Mouse (Mus musculus): ENCODE measurements around the gene Xbp1. TPM values are rescaled to one million over a fixed set of nuclear protein-coding genes. Genes with fewer than 3 reads are reported as not detected.
"Not testable (repeated sequence)": the region's sequence is repeated elsewhere in the genome, so short reads cannot be mapped to it uniquely, and the experiment has no call there.

Xbp1 gene
- polyA plus RNA-seq, 1 experiment from 2014 or later = 95.2 TPM

- H3K4me2 ChIP-seq = peak overlapping the region; percentile 81
- H3K4me1 ChIP-seq = peaks cover 24% of the 10 kb centered on the region
- H3K4me3 ChIP-seq = peak overlapping the region; percentile 94
- 0 out of 2 replicates have a peak, but pooled peaks have one; percentile 2 for ATAC-seq
- no peaks in the 10 kb centered on the region for H3K9me3 ChIP-seq (replicated peaks)
- H3K9ac ChIP-seq = peak overlapping the region; percentile 90
- WGBS = 2% methylated on average over 28 of the region's 28 CpGs
- H3K27ac ChIP-seq = peak overlapping the region; percentile 54
- H3K27me3 ChIP-seq = no peaks in the 10 kb centered on the region
- peaks cover 9% of the 10 kb centered on the region for H3K36me3 ChIP-seq (ENCODE audit: poor library complexity, severe bottlenecking)
Observed at GRCm38 (mm10) chr11:5541230-5541798, 20.9 kb downstream of the Xbp1 start.

GRCm38 (mm10) chr11:5541799-5542481 lies 21.5 kb downstream of the Xbp1 start, which contains the start of gene Ccdc117:
Gene Ccdc117, minus strand, starts transcription at chr11:5542187.
- no peaks in the 10 kb centered on the region for H3K9me3 ChIP-seq (replicated peaks)
- under 1% methylated on average over 46 of the region's 65 CpGs for whole genome bisulfite sequencing
- H3K9ac ChIP-seq = peak within 1 kb of the TSS; percentile 90
- peaks cover 9% of the 10 kb centered on the region for H3K36me3 ChIP-seq (ENCODE audit: poor library complexity, severe bottlenecking)
- H3K4me3 ChIP-seq = peak within 1 kb of the TSS; percentile 94
- peak within 1 kb of the TSS; percentile 54 for H3K27ac ChIP-seq
- ATAC-seq = peak; percentile 99
- H3K4me2 ChIP-seq = peak within 1 kb of the TSS; percentile 81
- H3K4me1 ChIP-seq = peaks cover 24% of the 10 kb centered on the region
- H3K27me3 ChIP-seq = no peaks in the 10 kb centered on the region

- H3K4me2 ChIP-seq = peak overlapping the region; percentile 81
- peak overlapping the region; percentile 94 for H3K4me3 ChIP-seq
- H3K27me3 ChIP-seq = no peaks in the 10 kb centered on the region
- ATAC-seq = no peak; the same call in 1 of the 2 replicates
- 0 out of 2 replicates have a peak overlapping the region, but pooled peaks have one; percentile 36 for H3K9ac ChIP-seq
- H3K36me3 ChIP-seq (ENCODE audit: poor library complexity, severe bottlenecking) = peaks cover 9% of the 10 kb centered on the region
- peaks cover 24% of the 10 kb centered on the region for H3K4me1 ChIP-seq
- no peaks in the 10 kb centered on the region for H3K9me3 ChIP-seq (replicated peaks)
- no peak overlapping the region for H3K27ac ChIP-seq
- 56% methylated on average over 5 of the region's 5 CpGs for WGBS
Observed at GRCm38 (mm10) chr11:5542482-5543185, 22.2 kb downstream of the Xbp1 start.

- H3K9ac ChIP-seq = no peak overlapping the region
- H3K36me3 ChIP-seq (ENCODE audit: poor library complexity, severe bottlenecking) = peaks cover 9% of the 10 kb centered on the region
- no peaks in the 10 kb centered on the region for H3K27me3 ChIP-seq
- H3K9me3 ChIP-seq (replicated peaks) = no peaks in the 10 kb centered on the region
- H3K4me3 ChIP-seq = no peak overlapping the region
- H3K27ac ChIP-seq = no peak overlapping the region
- WGBS = 90% methylated on average over 1 of the region's 1 CpGs
- no peak overlapping the region for H3K4me2 ChIP-seq
- peaks cover 24% of the 10 kb centered on the region for H3K4me1 ChIP-seq
- ATAC-seq = no peak
Observed at GRCm38 (mm10) chr11:5543281-5543680, 22.8 kb downstream of the Xbp1 start.

GRCm38 (mm10) chr11:5544709-5545108 lies 24.2 kb downstream of the Xbp1 start:
- not testable (repeated sequence) for H3K4me3 ChIP-seq; H3K4me2 ChIP-seq; H3K27me3 ChIP-seq; H3K27ac ChIP-seq; H3K9ac ChIP-seq; H3K36me3 ChIP-seq (ENCODE audit: poor library complexity, severe bottlenecking); ATAC-seq; H3K9me3 ChIP-seq (replicated peaks)
- WGBS = 86% methylated on average over 1 of the region's 1 CpGs
- H3K4me1 ChIP-seq = peaks cover 13% of the 10 kb centered on the region

- Histone ChIP-seq H3K9me3 (replicated peaks) (no peaks in the 10 kb centered on the region), H3K36me3 (ENCODE audit: poor library complexity, severe bottlenecking) (no peaks in the 10 kb centered on the region), H3K9ac (no peak overlapping the region), H3K4me2 (no peak overlapping the region), H3K4me1 (peaks cover 8% of the 10 kb centered on the region), H3K27me3 (no peaks in the 10 kb centered on the region), H3K4me3 (no peak overlapping the region), H3K27ac (no peak overlapping the region)
- ATAC-seq = no peak
- WGBS = 86% methylated on average over 4 of the region's 4 CpGs
Observed at GRCm38 (mm10) chr11:5545457-5545856, 25.0 kb downstream of the Xbp1 start.

GRCm38 (mm10) chr11:5546693-5547092 lies 26.2 kb downstream of the Xbp1 start:
- Histone ChIP-seq H3K4me2 (no peak overlapping the region), H3K9me3 (replicated peaks) (no peaks in the 10 kb centered on the region), H3K36me3 (ENCODE audit: poor library complexity, severe bottlenecking) (no peaks in the 10 kb centered on the region), H3K27me3 (no peaks in the 10 kb centered on the region), H3K4me3 (no peak overlapping the region), H3K9ac (no peak overlapping the region), H3K27ac (no peak overlapping the region), H3K4me1 (no peaks in the 10 kb centered on the region)
- 87% methylated on average over 3 of the region's 3 CpGs for WGBS
- ATAC-seq = no peak

- Histone ChIP-seq H3K4me2 (no peak overlapping the region), H3K9ac (no peak overlapping the region), H3K27ac (no peak overlapping the region), H3K4me3 (no peak overlapping the region), H3K9me3 (replicated peaks) (no peaks in the 10 kb centered on the region), H3K27me3 (no peaks in the 10 kb centered on the region), H3K36me3 (ENCODE audit: poor library complexity, severe bottlenecking) (no peaks in the 10 kb centered on the region), H3K4me1 (no peaks in the 10 kb centered on the region)
- ATAC-seq = no peak
- WGBS = 85% methylated on average over 5 of the region's 5 CpGs
Observed at GRCm38 (mm10) chr11:5551430-5551829, 31.0 kb downstream of the Xbp1 start.

GRCm38 (mm10) chr11:5551931-5552330 lies 31.5 kb downstream of the Xbp1 start:
- no peaks in the 10 kb centered on the region for H3K9me3 ChIP-seq (replicated peaks)
- H3K27ac ChIP-seq = no peak overlapping the region
- H3K4me2 ChIP-seq = no peak overlapping the region
- no peak for ATAC-seq
- H3K4me3 ChIP-seq = no peak overlapping the region
- H3K27me3 ChIP-seq = no peaks in the 10 kb centered on the region
- no peak overlapping the region for H3K9ac ChIP-seq
- no peaks in the 10 kb centered on the region for H3K36me3 ChIP-seq (ENCODE audit: poor library complexity, severe bottlenecking)
- H3K4me1 ChIP-seq = no peaks in the 10 kb centered on the region
- 67% methylated on average over 1 of the region's 1 CpGs for WGBS

GRCm38 (mm10) chr11:5560273-5560672 lies 39.8 kb downstream of the Xbp1 start:
- H3K36me3 ChIP-seq (ENCODE audit: poor library complexity, severe bottlenecking) = no peaks in the 10 kb centered on the region
- H3K27me3 ChIP-seq = no peaks in the 10 kb centered on the region
- no peaks in the 10 kb centered on the region for H3K9me3 ChIP-seq (replicated peaks)
- 80% methylated on average over 3 of the region's 3 CpGs for WGBS
- H3K27ac ChIP-seq = no peak overlapping the region
- ATAC-seq = no peak
- no peak overlapping the region for H3K9ac ChIP-seq
- no peak overlapping the region for H3K4me2 ChIP-seq
- H3K4me1 ChIP-seq = peaks cover 5% of the 10 kb centered on the region; the same call in 1 of the 2 replicates
- no peak overlapping the region for H3K4me3 ChIP-seq

GRCm38 (mm10) chr11:5562625-5563268 lies 42.3 kb downstream of the Xbp1 start:
- Histone ChIP-seq H3K4me3 (no peak overlapping the region), H3K4me2 (no peak overlapping the region; the same call in 1 of the 2 replicates), H3K27me3 (no peaks in the 10 kb centered on the region), H3K4me1 (peaks cover 5% of the 10 kb centered on the region; the same call in 1 of the 2 replicates), H3K9me3 (replicated peaks) (no peaks in the 10 kb centered on the region), H3K27ac (peak overlapping the region; percentile 16; the same call in 1 of the 2 replicates), H3K36me3 (ENCODE audit: poor library complexity, severe bottlenecking) (no peaks in the 10 kb centered on the region), H3K9ac (no peak overlapping the region)
- peak; percentile 45; the same call in 1 of the 2 replicates for ATAC-seq
- 19% methylated on average over 9 of the region's 9 CpGs for WGBS

GRCm38 (mm10) chr11:5563898-5564297 lies 43.4 kb downstream of the Xbp1 start:
- ATAC-seq = no peak
- Histone ChIP-seq H3K27me3 (no peaks in the 10 kb centered on the region), H3K9ac (no peak overlapping the region), H3K4me1 (peaks cover 5% of the 10 kb centered on the region; the same call in 1 of the 2 replicates), H3K9me3 (replicated peaks) (no peaks in the 10 kb centered on the region), H3K27ac (no peak overlapping the region), H3K36me3 (ENCODE audit: poor library complexity, severe bottlenecking) (no peaks in the 10 kb centered on the region), H3K4me2 (no peak overlapping the region), H3K4me3 (no peak overlapping the region)
- 58% methylated on average over 6 of the region's 6 CpGs for WGBS
